Mouse (Mus musculus): ENCODE results near the gene Kdf1. TPM values are rescaled to one million over a fixed set of nuclear protein-coding genes. Genes with fewer than 3 reads are reported as not detected.

Kdf1 gene
- polyA plus RNA-seq, 1 experiment: not detected

DNA sequence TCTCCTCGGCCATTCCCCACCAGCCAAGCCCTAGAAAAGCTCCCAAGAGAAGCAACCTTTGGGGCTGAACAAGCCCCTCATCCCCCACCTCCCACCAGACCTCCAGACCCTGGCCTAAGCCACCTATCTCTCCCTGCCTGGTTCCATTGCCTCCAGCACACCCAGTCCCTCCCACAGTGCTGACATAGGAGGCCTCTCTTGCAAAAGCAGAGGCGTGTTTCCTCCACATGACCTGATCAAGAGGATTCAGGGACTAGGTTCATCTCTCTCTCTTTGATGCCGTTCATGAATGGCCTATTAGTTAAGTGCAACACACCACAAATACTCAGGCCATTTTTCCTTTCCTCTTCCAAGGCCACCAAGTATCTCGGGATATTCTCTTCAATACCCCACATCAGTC is 41.1 kb downstream of the Kdf1 start:
- Histone ChIP-seq H3K4me3 (ENCODE audit: insufficient read depth, low read depth, low read length) (no peak overlapping the region), H3K4me1 (ENCODE audit: control insufficient read depth, insufficient read depth, insufficient read length, low read length) (no peaks in the 10 kb centered on the region), H3K27ac (replicated peaks; ENCODE audit: low read depth, low read length) (no peak overlapping the region)

DNA sequence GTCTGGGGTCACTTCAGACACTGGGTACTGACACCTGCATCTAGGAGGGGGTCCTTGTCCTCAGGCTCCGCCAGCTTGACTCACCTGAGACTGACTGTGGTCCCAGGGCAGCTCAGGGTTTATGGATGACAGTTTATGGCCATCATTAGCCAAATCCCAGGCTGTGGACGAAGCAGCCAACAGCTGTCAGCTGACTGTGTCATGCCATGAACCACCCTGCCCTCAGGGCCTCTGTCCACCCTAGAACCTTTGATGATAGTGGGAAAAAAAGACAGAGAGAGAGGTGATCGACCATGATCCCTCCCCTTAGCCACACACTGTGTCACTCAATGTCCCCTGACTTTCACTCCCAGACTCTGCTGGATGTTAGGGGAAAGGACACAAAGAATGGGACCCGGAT is 42.9 kb downstream of the Kdf1 start:
- no peaks in the 10 kb centered on the region for H3K4me1 ChIP-seq (ENCODE audit: control insufficient read depth, insufficient read depth, insufficient read length, low read length)
- H3K27ac ChIP-seq (replicated peaks; ENCODE audit: low read depth, low read length): no peak overlapping the region
- H3K4me3 ChIP-seq (ENCODE audit: insufficient read depth, low read depth, low read length): no peak overlapping the region

DNA sequence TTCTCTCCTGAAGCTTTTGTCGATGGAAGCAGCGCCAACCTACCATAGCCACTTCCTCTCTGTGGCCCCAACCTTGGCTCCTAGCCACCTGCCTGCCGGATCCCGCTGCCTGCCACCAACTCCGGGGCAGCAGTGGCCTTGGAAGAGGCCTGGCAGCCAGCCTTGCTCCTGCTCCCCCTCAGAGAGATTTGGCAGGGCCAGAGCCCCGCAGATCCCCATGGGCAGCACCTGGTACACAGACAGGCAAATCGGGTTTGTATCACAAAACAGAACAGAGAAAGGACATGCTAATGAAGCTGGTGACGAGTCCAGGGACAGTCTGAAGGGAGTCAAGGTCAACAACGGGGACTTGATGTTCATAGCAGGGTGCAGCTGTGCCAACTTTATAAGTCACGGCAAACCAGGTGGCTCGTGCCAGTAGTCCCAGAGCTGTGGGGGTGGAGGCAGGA is 44.4 kb downstream of the Kdf1 start:
- Histone ChIP-seq H3K4me1 (ENCODE audit: control insufficient read depth, insufficient read depth, insufficient read length, low read length) (no peaks in the 10 kb centered on the region), H3K4me3 (ENCODE audit: insufficient read depth, low read depth, low read length) (no peak overlapping the region), H3K27ac (replicated peaks; ENCODE audit: low read depth, low read length) (no peak overlapping the region)

DNA sequence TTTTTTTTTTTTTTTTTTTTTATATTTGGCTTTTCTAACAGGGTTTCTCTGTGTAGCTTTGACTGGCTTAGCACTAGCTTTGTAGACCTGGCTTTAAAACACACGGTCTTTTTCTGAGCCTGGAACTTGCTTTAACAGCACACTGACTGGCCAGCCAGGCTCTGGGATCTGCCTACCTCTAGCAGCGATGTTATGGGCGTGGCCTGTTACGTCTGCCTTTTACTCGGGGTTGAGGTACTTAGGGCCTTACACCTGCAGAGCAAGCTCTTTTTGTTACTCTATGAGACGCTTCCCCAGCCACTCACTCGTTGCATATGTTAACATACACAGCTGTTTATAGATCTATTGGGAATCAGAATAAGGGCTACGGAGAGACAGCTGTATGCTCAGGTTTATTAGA is 48.5 kb downstream of the Kdf1 start:
- no peaks in the 10 kb centered on the region for H3K4me1 ChIP-seq (ENCODE audit: control insufficient read depth, insufficient read depth, insufficient read length, low read length)
- H3K4me3 ChIP-seq (ENCODE audit: insufficient read depth, low read depth, low read length): no peak overlapping the region
- H3K27ac ChIP-seq (replicated peaks; ENCODE audit: low read depth, low read length): no peak overlapping the region

DNA sequence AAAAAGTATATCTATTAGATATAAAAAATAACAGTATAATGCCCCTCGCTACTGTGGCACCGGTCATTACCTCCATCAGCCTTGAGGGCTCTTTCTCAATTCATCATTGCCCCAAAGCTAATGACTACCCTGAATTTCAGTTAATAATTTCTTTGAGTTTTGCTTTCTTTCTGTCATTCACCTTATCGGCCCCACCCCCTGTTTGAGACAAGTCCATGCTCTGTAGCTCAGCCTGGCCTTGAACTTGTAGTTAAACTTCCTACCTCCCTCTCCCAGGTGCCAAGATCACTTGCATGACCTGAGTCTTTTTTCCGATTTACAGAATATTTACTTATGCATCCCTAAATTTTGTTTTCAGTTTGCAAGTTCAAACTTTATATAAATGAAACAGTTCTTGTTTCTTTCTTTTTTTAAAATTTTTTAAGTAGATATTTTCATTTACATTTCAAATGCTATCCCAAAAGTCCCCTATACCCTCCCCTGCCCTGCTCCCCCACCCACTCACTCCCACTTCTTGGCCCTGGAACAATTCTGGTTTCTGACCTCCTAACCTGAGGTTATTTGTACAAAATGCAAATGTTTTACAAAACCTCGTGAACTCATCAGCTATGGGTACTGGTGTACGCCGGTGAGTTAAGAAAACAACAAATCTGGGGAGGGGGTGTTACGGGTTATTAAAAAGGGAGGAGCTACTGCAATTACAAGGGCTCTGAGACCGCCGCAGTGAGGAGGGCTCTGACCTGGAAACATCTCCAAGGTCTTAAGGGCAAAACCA is 50.7 kb downstream of the Kdf1 start:
- no peak overlapping the region for H3K27ac ChIP-seq (replicated peaks; ENCODE audit: low read depth, low read length)
- H3K4me1 ChIP-seq (ENCODE audit: control insufficient read depth, insufficient read depth, insufficient read length, low read length): no peaks in the 10 kb centered on the region
- no peak overlapping the region for H3K4me3 ChIP-seq (ENCODE audit: insufficient read depth, low read depth, low read length)

DNA sequence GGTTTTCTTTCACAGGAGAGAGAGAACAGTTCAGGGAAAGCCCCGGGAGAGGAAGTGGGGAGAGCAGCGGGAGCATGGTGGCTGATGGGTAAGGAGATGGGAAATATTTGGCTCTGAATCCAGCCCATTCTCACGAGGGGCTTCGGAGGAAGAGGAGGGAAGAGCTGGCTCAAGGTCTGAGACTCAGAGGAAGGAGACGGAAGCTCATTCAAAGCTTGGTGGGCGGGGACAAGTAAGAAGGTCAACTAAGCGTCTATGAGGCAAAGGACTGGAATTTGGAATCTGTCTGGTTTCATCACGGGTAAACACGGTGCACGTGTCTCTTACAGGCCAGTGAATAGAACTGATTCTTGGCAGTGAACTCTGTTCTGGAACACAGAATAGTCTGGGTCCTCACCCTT is 51.3 kb downstream of the Kdf1 start:
- H3K4me1 ChIP-seq (ENCODE audit: control insufficient read depth, insufficient read depth, insufficient read length, low read length): no peaks in the 10 kb centered on the region
- no peak overlapping the region for H3K4me3 ChIP-seq (ENCODE audit: insufficient read depth, low read depth, low read length)
- H3K27ac ChIP-seq (replicated peaks; ENCODE audit: low read depth, low read length): no peak overlapping the region

DNA sequence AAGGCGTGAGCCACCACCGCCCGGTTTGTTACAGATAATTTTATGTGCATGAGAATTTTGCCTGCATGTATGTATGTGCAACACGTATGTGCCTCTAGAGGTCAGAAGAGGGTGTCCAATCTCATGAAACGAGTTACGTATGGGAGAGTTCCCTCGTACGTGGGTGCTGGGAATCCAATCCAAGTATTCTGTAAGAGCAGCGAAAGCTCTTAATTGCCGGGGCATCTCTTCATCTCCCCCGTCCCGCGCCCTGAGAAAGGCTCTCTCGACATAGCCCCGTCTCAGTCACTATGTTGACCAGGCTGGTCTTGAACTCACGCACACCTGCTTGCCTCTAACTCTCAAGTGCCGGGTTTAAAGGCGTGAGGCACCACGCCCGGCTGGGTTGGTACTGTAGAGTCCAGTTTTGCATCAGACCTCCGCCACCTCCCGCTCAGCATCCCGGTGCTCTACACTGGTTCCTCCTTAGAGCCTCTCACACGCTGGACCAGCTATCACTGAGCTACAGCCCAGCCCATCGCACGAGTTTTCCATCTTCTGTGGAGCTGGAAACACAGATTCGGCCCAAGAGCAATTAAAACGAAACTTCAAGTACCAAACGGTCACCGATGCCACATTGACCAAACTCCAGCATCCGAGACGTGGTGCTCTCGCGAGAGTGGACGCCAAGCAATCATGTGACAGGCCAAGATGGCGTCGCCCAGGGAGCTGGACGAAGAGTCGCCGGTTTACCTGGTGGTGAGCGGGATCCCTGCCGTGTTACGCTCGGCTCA is 55.5 kb downstream of the Kdf1 start, which contains the start of gene Gpatch3:
TSS of gene Gpatch3 (plus strand) at position 676 of the 773 bp plus-strand sequence.
- H3K4me1 ChIP-seq (ENCODE audit: control insufficient read depth, insufficient read depth, insufficient read length, low read length): peaks cover 2% of the 10 kb centered on the region
- peak within 1 kb of the TSS; percentile 90 for H3K4me3 ChIP-seq (ENCODE audit: insufficient read depth, low read depth, low read length)
- H3K27ac ChIP-seq (replicated peaks; ENCODE audit: low read depth, low read length): peak within 1 kb of the TSS; percentile 33; the same call in 1 of the 2 replicates

DNA sequence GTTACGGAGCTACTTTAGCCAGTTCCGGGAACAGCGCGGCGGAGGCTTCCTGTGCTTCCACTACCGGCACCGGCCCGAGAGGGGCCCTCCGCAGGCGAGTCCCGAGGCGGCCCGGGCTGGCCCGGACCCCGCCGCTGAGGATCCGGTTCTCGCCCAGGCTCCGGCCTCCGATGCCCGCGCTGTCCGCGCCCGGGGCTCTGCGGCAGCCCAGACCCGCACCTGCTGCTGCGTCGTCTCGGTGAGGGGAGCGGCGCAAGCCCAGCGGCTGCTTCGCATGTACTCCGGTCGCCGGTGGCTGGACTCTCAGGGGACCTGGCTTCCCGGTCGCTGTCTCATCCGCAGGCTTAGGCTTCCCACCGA is 56.1 kb downstream of the Kdf1 start:
- peaks cover 2% of the 10 kb centered on the region for H3K4me1 ChIP-seq (ENCODE audit: control insufficient read depth, insufficient read depth, insufficient read length, low read length)
- H3K4me3 ChIP-seq (ENCODE audit: insufficient read depth, low read depth, low read length): peak overlapping the region; percentile 90
- no peak overlapping the region for H3K27ac ChIP-seq (replicated peaks; ENCODE audit: low read depth, low read length)

DNA sequence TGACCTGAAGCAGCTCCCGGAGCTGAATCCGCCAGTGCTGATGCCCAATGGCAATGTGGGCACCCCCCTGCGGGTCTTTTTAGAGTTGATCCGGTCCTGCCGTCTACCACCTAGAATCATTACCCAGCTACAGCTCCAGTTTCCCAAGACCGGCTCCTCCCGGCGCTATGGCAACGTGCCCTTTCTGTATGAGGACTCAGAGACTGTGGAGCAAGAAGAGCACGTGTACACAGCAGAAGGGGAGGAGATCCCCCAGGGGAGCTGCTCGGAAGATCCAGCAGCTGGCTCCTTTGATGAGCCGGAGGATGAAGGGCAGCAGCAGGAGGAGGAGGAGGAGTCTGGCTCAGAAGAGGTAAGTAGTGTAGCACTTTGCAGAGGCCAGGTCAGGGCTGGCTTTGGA is 59.2 kb downstream of the Kdf1 start:
- no peak overlapping the region for H3K27ac ChIP-seq (replicated peaks; ENCODE audit: low read depth, low read length)
- H3K4me3 ChIP-seq (ENCODE audit: insufficient read depth, low read depth, low read length): no peak overlapping the region
- peaks cover 2% of the 10 kb centered on the region for H3K4me1 ChIP-seq (ENCODE audit: control insufficient read depth, insufficient read depth, insufficient read length, low read length)

Other genes starting within 250 kb of the Kdf1 start
- 28.8 and 34.4 TPM in 2 replicates for gene Tmem222, start 241.2 kb upstream of the Kdf1 start, polyA plus RNA-seq (2012; ENCODE audit: insufficient read depth, insufficient read length, missing spikeins)
- gene Wdtc1, start 165.5 kb upstream of the Kdf1 start, polyA plus RNA-seq (2012; ENCODE audit: insufficient read depth, insufficient read length, missing spikeins): 25.6 TPM in 2 replicates
- 8.6 and 10.3 TPM in 2 replicates for gene Slc9a1, start 149.3 kb upstream of the Kdf1 start, polyA plus RNA-seq (2012; ENCODE audit: insufficient read depth, insufficient read length, missing spikeins)
- 0.44 TPM in 1 of 2 replicates, not detected in the other for gene Tent5b, start 38.8 kb upstream of the Kdf1 start, polyA plus RNA-seq (2012; ENCODE audit: insufficient read depth, insufficient read length, missing spikeins)
- 1.0 TPM in 1 of 2 replicates, not detected in the other for gene Trnp1, start 20.4 kb upstream of the Kdf1 start, polyA plus RNA-seq (2012; ENCODE audit: insufficient read depth, insufficient read length, missing spikeins)
- gene Nudc, start 27.0 kb downstream of the Kdf1 start, polyA plus RNA-seq (2012; ENCODE audit: insufficient read depth, insufficient read length, missing spikeins): 75.2 and 77.0 TPM in 2 replicates
- gene Nr0b2, start 34.4 kb downstream of the Kdf1 start, polyA plus RNA-seq (2012; ENCODE audit: insufficient read depth, insufficient read length, missing spikeins): not detected in 2 replicates
- gene Gpatch3, start 55.8 kb downstream of the Kdf1 start, polyA plus RNA-seq (2012; ENCODE audit: insufficient read depth, insufficient read length, missing spikeins): 0.96 and 1.5 TPM in 2 replicates
- 8.1 TPM in 2 replicates for gene Gpn2, start 65.4 kb downstream of the Kdf1 start, polyA plus RNA-seq (2012; ENCODE audit: insufficient read depth, insufficient read length, missing spikeins)
- 1.2 and 1.3 TPM in 2 replicates for gene Sfn, start 83.2 kb downstream of the Kdf1 start, polyA plus RNA-seq (2012; ENCODE audit: insufficient read depth, insufficient read length, missing spikeins)
- gene Zdhhc18, start 131.2 kb downstream of the Kdf1 start, polyA plus RNA-seq (2012; ENCODE audit: insufficient read depth, insufficient read length, missing spikeins): 9.4 and 10.6 TPM in 2 replicates
- gene Pigv, start 153.7 kb downstream of the Kdf1 start, polyA plus RNA-seq (2012; ENCODE audit: insufficient read depth, insufficient read length, missing spikeins): 4.6 and 5.9 TPM in 2 replicates
- gene Arid1a, start 237.8 kb downstream of the Kdf1 start, polyA plus RNA-seq (2012; ENCODE audit: insufficient read depth, insufficient read length, missing spikeins): 13.5 and 18.7 TPM in 2 replicates